Mouse (Mus musculus) bone marrow, adult 2 months (tissue): Measurements from ENCODE around the gene Otx1.

Experiments used
- CTCF ChIP-seq: fragments of 200-500 bp; IDR thresholded peaks from 2 replicates; pipeline ENCODE4 v1.5.1; 2011; ENCODE audit warnings: low read length, control low read depth; ENCODE audit not compliant: control insufficient read depth, insufficient read depth
- POLR2A ChIP-seq: fragments of 200-500 bp; IDR thresholded peaks from 2 replicates; pipeline ENCODE4 v1.6.1; 2011; ENCODE audit warnings: low read depth, mild to moderate bottlenecking, control low read depth, low read length, borderline replicate concordance; ENCODE audit not compliant: control insufficient read depth

- TF ChIP-seq POLR2A (no peak), CTCF (no peak)
Measured at GRCm38 (mm10) chr11:21973597-21973996, 29.1 kb downstream of the Otx1 start.
